Mouse (Mus musculus) MEL (cell line): ENCODE measurements around the gene Dbn1. TPM values are rescaled to one million over a fixed set of nuclear protein-coding genes. Genes with fewer than 3 reads are reported as not detected.

Experiments used
- DNase-seq: peaks from one replicate; pipeline ENCODE4 v3.0.0; 2011; ENCODE audit warnings: low read depth, low spot score
- H3K27ac ChIP-seq: 2 replicates; pipeline ENCODE4 v1.5.1; 2012; ENCODE audit warnings: low read depth, mild to moderate bottlenecking, control low read depth, low read length, moderate library complexity; ENCODE audit not compliant: control insufficient read depth
- H3K27me3 ChIP-seq, 2 experiments: fragments of 150-350 bp in 1 of 2; sonication (generic) in 1 of 2; 2 replicates each; pipeline ENCODE4 v1.6.1; 2012; ENCODE audit warnings: low read length in 2 of 2, mild to moderate bottlenecking in 2 of 2, improper control_type of control experiment in 1 of 2, moderate library complexity in 1 of 2; ENCODE audit not compliant: insufficient read depth in 2 of 2, control insufficient read depth in 1 of 2
- H3K36me3 ChIP-seq, 2 experiments: 2 replicates each; pipeline ENCODE4 v1.6.1; 2012 to 2014; ENCODE audit warnings: low read length in 2 of 2, improper control_type of control experiment in 1 of 2, inconsistent platforms in 1 of 2, mild to moderate bottlenecking in 1 of 2; ENCODE audit not compliant: insufficient read depth in 2 of 2, control insufficient read depth in 1 of 2
- H3K4me1 ChIP-seq, 2 experiments: fragments of 150-350 bp in 1 of 2; sonication (generic) in 1 of 2; 2 replicates each; pipeline ENCODE4 v1.6.1; 2012; ENCODE audit warnings: low read length in 2 of 2, improper control_type of control experiment in 1 of 2, mild to moderate bottlenecking in 1 of 2; ENCODE audit not compliant: insufficient read depth in 2 of 2, control insufficient read depth in 1 of 2
- H3K4me3 ChIP-seq, 2 experiments: fragments of 150-350 bp in 1 of 2; sonication (generic) in 1 of 2; 2 replicates each; pipeline ENCODE4 v1.5.1; 2012; ENCODE audit warnings: low read depth in 2 of 2, low read length in 2 of 2, mild to moderate bottlenecking in 2 of 2, moderate library complexity in 2 of 2, control low read depth in 1 of 2, improper control_type of control experiment in 1 of 2; ENCODE audit not compliant: control insufficient read depth in 1 of 2, insufficient read depth in 1 of 2
- H3K79me2 ChIP-seq: 2 replicates; pipeline ENCODE4 v1.6.1; 2012; ENCODE audit warnings: mild to moderate bottlenecking, low read length, moderate library complexity; ENCODE audit not compliant: control insufficient read depth, poor library complexity, insufficient read depth
- H3K9ac ChIP-seq: 2 replicates; pipeline ENCODE4 v1.6.1; 2012; ENCODE audit warnings: low read depth, mild to moderate bottlenecking, control low read depth, low read length, moderate library complexity; ENCODE audit not compliant: control insufficient read depth, poor library complexity, severe bottlenecking
- H3K9me3 ChIP-seq: fragments of 150-350 bp; sonication (generic); replicated peaks from 2 replicates; pipeline ENCODE4 v1.6.1; 2012; ENCODE audit warnings: mild to moderate bottlenecking, low read length, improper control_type of control experiment, moderate library complexity; ENCODE audit not compliant: insufficient read depth
- BHLHE40 ChIP-seq: IDR thresholded peaks from 2 replicates; pipeline ENCODE4 v1.6.1; 2012; ENCODE audit warnings: low read depth, mild to moderate bottlenecking, inconsistent platforms, low read length, improper control_type of control experiment, borderline replicate concordance
- CTCF ChIP-seq, 3 experiments: IDR thresholded peaks in 2 of 3; conservative IDR thresholded peaks in 1 of 3; 2 replicates each; pipeline ENCODE4 v1.5.1; 2011 to 2012; ENCODE audit warnings: low read length in 3 of 3, low read depth in 2 of 3, mild to moderate bottlenecking in 2 of 3, improper control_type of control experiment in 1 of 3, inconsistent platforms in 1 of 3, mixed read lengths in 1 of 3, moderate library complexity in 1 of 3; ENCODE audit not compliant: control insufficient read depth in 1 of 3, insufficient read depth in 1 of 3, poor library complexity in 1 of 3, severe bottlenecking in 1 of 3
- E2F4 ChIP-seq: IDR thresholded peaks from 2 replicates; pipeline ENCODE4 v1.6.1; 2011; ENCODE audit warnings: low read depth, low read length, improper control_type of control experiment, borderline replicate concordance
- ELF1 ChIP-seq: IDR thresholded peaks from 2 replicates; pipeline ENCODE4 v1.6.1; 2014; ENCODE audit warnings: low read depth, mild to moderate bottlenecking, inconsistent platforms, low read length, improper control_type of control experiment, moderate library complexity
- HCFC1 ChIP-seq: IDR thresholded peaks from 2 replicates; pipeline ENCODE4 v1.6.1; 2012; ENCODE audit warnings: low read depth, mild to moderate bottlenecking, inconsistent platforms, low read length, improper control_type of control experiment, moderate library complexity
- JUND ChIP-seq: IDR thresholded peaks from 2 replicates; pipeline ENCODE4 v1.6.1; 2011; ENCODE audit warnings: low read depth, mild to moderate bottlenecking, improper control_type of control experiment, low read length
- MAFK ChIP-seq: IDR thresholded peaks from 2 replicates; pipeline ENCODE4 v1.6.1; 2011; ENCODE audit warnings: low read depth, mild to moderate bottlenecking, low read length, improper control_type of control experiment, borderline replicate concordance
- MAX ChIP-seq: IDR thresholded peaks from 2 replicates; pipeline ENCODE4 v1.6.1; 2011; ENCODE audit warnings: low read length, improper control_type of control experiment
- MAZ ChIP-seq: IDR thresholded peaks from 2 replicates; pipeline ENCODE4 v1.6.1; 2012; ENCODE audit warnings: low read depth, mild to moderate bottlenecking, inconsistent platforms, low read length, improper control_type of control experiment
- MYB ChIP-seq: IDR thresholded peaks from 2 replicates; pipeline ENCODE4 v1.6.1; 2011; ENCODE audit warnings: mild to moderate bottlenecking, low read depth, low read length, improper control_type of control experiment
- NRF1 ChIP-seq: IDR thresholded peaks from 2 replicates; pipeline ENCODE4 v1.6.1; 2014; ENCODE audit warnings: low read depth, mild to moderate bottlenecking, inconsistent platforms, low read length, improper control_type of control experiment, moderate library complexity; ENCODE audit not compliant: poor library complexity, insufficient read depth, severe bottlenecking
- POLR2A ChIP-seq, 2 experiments: IDR thresholded peaks; 2 replicates each; pipeline ENCODE4 v1.6.1; 2011 to 2012; ENCODE audit warnings: low read length in 2 of 2, mild to moderate bottlenecking in 2 of 2, control low read depth in 1 of 2, improper control_type of control experiment in 1 of 2, low read depth in 1 of 2, moderate library complexity in 1 of 2; ENCODE audit not compliant: control insufficient read depth in 1 of 2, insufficient read depth in 1 of 2, poor library complexity in 1 of 2
- POLR2AphosphoS2 ChIP-seq: IDR thresholded peaks from 2 replicates; pipeline ENCODE4 v1.6.1; 2011; ENCODE audit warnings: low read length, improper control_type of control experiment
- RAD21 ChIP-seq: IDR thresholded peaks from 2 replicates; pipeline ENCODE4 v1.6.1; 2011; ENCODE audit warnings: mild to moderate bottlenecking, low read depth, low read length, improper control_type of control experiment
- RCOR1 ChIP-seq: IDR thresholded peaks from 2 replicates; pipeline ENCODE4 v1.6.1; 2012; ENCODE audit warnings: low read depth, mild to moderate bottlenecking, inconsistent platforms, low read length, improper control_type of control experiment
- SMC3 ChIP-seq: IDR thresholded peaks from 2 replicates; pipeline ENCODE4 v1.6.1; 2011; ENCODE audit warnings: low read depth, low read length, improper control_type of control experiment
- TAL1 ChIP-seq: IDR thresholded peaks from 2 replicates; pipeline ENCODE4 v1.6.1; 2012; ENCODE audit warnings: mild to moderate bottlenecking, inconsistent platforms, low read length, moderate library complexity, mixed read lengths
- TBP ChIP-seq: IDR thresholded peaks from 2 replicates; pipeline ENCODE4 v1.8.0; 2011; ENCODE audit warnings: low read depth, low read length, improper control_type of control experiment
- USF1 ChIP-seq: IDR thresholded peaks from 2 replicates; pipeline ENCODE4 v1.6.1; 2014; ENCODE audit warnings: low read depth, mild to moderate bottlenecking, inconsistent platforms, low read length, improper control_type of control experiment, moderate library complexity
- USF2 ChIP-seq, 2 experiments: IDR thresholded peaks; 2 replicates each; pipeline ENCODE4 v1.6.1; 2011 to 2012; ENCODE audit warnings: improper control_type of control experiment in 2 of 2, low read length in 2 of 2, borderline replicate concordance in 1 of 2, inconsistent platforms in 1 of 2, low read depth in 1 of 2, mild to moderate bottlenecking in 1 of 2; ENCODE audit not compliant: insufficient read depth in 1 of 2
- ZC3H11A ChIP-seq: IDR thresholded peaks from 2 replicates; pipeline ENCODE4 v1.6.1; 2012; ENCODE audit warnings: low read depth, mild to moderate bottlenecking, inconsistent platforms, low read length, improper control_type of control experiment
- ZKSCAN1 ChIP-seq: IDR thresholded peaks from 2 replicates; pipeline ENCODE4 v1.6.1; 2012; ENCODE audit warnings: low read depth, mild to moderate bottlenecking, inconsistent platforms, low read length, improper control_type of control experiment, moderate library complexity
- ZMIZ1 ChIP-seq: IDR thresholded peaks from 2 replicates; pipeline ENCODE4 v1.6.1; 2012; ENCODE audit warnings: low read depth, mild to moderate bottlenecking, inconsistent platforms, low read length, improper control_type of control experiment, moderate library complexity
- ZNF384 ChIP-seq: IDR thresholded peaks from 2 replicates; pipeline ENCODE4 v1.6.1; 2012; ENCODE audit warnings: low read depth, mild to moderate bottlenecking, inconsistent platforms, low read length, improper control_type of control experiment
- polyA plus RNA-seq, 2 experiments: library from polyadenylated mRNA; stranded (reverse) in 1 of 2; unstranded in 1 of 2; fragments of >175 nt in 1 of 2; fragments of >200 nt in 1 of 2; gene quantifications; 2 replicates each; pipeline versions ENCODE4 v1.2.1 to v1.2.4; 2012; ENCODE audit warnings: low replicate concordance in 2 of 2, low read depth in 1 of 2; ENCODE audit not compliant: insufficient read length in 2 of 2, insufficient read depth in 1 of 2, missing spikeins in 1 of 2
- total RNA-seq: library from RNA; depleted of rRNA; stranded (reverse); fragments of 300-350 nt; gene quantifications from 2 replicates; pipeline ENCODE4 v1.2.3, GENCODE M21; 2012

Dbn1 gene
- total and polyA plus RNA-seq, 3 experiments: 0.04 to 0.53 TPM; not detected in 1

DNA sequence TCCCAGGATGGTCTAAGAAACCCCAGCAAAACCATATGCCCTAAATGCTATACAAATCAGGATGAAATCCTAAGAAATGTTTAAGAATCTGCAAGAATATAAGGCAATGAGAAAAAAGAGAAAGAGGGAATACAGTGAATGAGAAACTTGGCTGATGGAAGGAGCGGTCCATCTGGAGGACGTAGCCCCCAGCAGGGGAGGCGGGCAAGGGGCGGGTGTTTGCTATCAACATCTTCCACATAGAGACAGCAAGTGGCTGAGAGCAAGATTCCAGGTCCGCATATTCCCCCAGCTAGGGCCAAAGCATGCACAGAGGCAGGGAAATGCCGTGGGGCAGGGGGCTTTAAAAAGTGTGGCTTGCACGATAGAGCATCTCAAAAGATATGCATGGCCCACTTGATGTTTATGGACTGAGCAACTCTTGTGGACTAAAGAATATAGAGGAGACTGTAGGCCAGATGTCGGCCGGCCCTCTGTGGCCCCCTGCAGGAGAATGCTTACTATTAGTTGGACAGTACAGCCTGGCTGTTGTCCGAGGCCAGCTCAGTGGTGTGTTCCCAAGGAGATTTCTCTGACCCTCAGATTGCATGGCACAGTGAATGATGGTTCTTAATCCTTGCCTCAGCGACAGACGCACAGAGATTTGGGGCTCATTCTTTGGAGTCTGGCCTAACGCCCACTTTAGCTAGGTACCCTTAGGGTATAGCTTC is 18.9 kb downstream of the Dbn1 start:
- no peak for DNase-seq
- H3K4me3 ChIP-seq: no peak overlapping the region
- H3K27me3 ChIP-seq: no peaks in the 10 kb centered on the region
- H3K36me3 ChIP-seq: no peaks in the 10 kb centered on the region
- no peaks in the 10 kb centered on the region; a peak in 2 of 4 replicates for H3K4me1 ChIP-seq
- H3K79me2 ChIP-seq: no peaks in the 10 kb centered on the region; the same call in 1 of the 2 replicates
- no peak overlapping the region for H3K27ac ChIP-seq
- no peaks in the 10 kb centered on the region for H3K9me3 ChIP-seq
- TF ChIP-seq ZNF384 (no peak), NRF1 (no peak), POLR2A (IDR thresholded peaks at IDR 0.05; ENCODE audit: control insufficient read depth in 1 of 2, insufficient read depth in 1 of 2, low read depth in 1 of 2, low read length in 2 of 2, poor library complexity in 1 of 2) (peak in 1 of 2 experiments; percentile 1; a peak in 1 of 4 replicates), USF2 (IDR thresholded peaks at IDR 0.05; ENCODE audit: borderline replicate concordance in 1 of 2, insufficient read depth in 1 of 2, low read depth in 1 of 2, low read length in 2 of 2) (no peak), CTCF (IDR thresholded peaks at IDR 0.05 in 2 of 3, conservative IDR thresholded peaks at IDR 0.05 in 1 of 3; ENCODE audit: control insufficient read depth in 1 of 3, insufficient read depth in 1 of 3, low read depth in 2 of 3, low read length in 3 of 3, poor library complexity in 1 of 3, severe bottlenecking in 1 of 3) (peak in 2 of 3 experiments; percentile 32 to 34; a peak in 5 of 6 replicates), SMC3 (peak; percentile 33), RAD21 (peak; percentile 15), USF1 (no peak)
- no peak overlapping the region for H3K9ac ChIP-seq

DNA sequence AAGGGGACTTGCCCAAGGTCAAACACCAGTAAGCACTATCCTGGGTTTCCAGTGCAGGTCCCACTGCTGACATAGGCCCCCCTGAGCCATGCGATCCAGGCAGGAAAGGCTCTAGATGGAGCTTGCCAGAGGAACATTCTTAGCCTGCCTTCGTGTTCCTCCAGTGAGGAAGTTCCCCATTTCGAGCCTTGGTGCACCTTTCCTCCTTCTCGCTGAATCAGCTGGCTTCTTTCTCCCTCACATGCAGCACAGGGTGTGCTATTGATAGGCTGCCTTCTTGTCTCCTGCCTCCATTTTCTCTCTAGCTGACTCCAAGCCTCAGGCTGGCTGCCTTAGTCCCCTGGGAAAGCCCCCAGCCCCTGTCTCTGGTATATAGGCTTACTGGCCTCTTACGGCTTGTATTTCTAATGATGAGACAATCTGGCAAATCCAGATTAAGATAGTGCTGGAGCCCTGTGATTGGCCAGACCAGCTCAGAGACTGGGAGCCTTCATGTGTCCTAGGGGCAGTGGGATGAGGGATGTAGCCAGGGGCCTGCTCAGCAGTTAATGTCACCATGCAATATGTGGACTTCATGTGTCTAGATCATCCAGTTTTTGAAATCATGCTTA is 22.0 kb downstream of the Dbn1 start:
- Histone ChIP-seq H3K4me1 (no peaks in the 10 kb centered on the region; a peak in 1 of 4 replicates), H3K9ac (no peak overlapping the region), H3K79me2 (no peaks in the 10 kb centered on the region), H3K9me3 (no peaks in the 10 kb centered on the region), H3K36me3 (no peaks in the 10 kb centered on the region), H3K27ac (no peak overlapping the region), H3K4me3 (no peak overlapping the region), H3K27me3 (no peaks in the 10 kb centered on the region)
- no peak for TF ChIP-seq MYB
- TF ChIP-seq RAD21: no peak
- TF ChIP-seq ZKSCAN1: no peak
- TF ChIP-seq MAZ: no peak
- peak; percentile 51 for DNase-seq

DNA sequence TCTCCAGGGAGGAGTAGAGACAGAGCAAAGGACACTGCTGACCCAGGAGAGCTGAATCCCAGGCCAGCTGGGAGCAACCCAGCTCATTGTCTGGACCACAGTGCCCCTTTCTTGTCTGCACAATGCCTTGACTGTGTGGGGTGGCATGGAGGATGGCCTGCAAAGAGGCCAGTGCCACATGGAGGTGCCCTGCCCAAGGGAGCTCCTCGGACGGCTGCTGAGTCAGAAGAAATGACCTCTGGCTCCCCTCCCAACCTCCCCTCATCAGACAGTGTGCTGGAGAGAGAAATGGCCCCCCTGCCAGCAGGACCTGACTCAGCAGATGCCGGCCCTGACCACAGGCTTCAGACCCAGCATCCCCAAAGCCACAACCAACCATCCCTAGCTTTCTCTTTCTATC is 22.7 kb downstream of the Dbn1 start:
- H3K4me3 ChIP-seq: no peak overlapping the region
- DNase-seq: no peak
- TF ChIP-seq MAX: no peak
- TF ChIP-seq RCOR1: no peak
- TF ChIP-seq MYB: no peak
- TF ChIP-seq JUND: no peak
- TF ChIP-seq ZC3H11A: no peak
- TF ChIP-seq ELF1: no peak
- no peak for TF ChIP-seq SMC3
- TF ChIP-seq MAFK: no peak
- no peak for TF ChIP-seq POLR2AphosphoS2
- no peak for TF ChIP-seq TBP
- TF ChIP-seq BHLHE40: no peak
- no peak for TF ChIP-seq E2F4
- TF ChIP-seq MAZ: no peak
- TF ChIP-seq ZMIZ1: no peak
- no peak for TF ChIP-seq HCFC1
- no peak for TF ChIP-seq TAL1

More for the DNA sequence above, 22.7 kb downstream of the Dbn1 start:
- H3K9me3 ChIP-seq: no peaks in the 10 kb centered on the region
- H3K4me1 ChIP-seq: no peaks in the 10 kb centered on the region
- no peaks in the 10 kb centered on the region for H3K27me3 ChIP-seq
- H3K36me3 ChIP-seq: no peaks in the 10 kb centered on the region; a peak in 1 of 4 replicates
- no peak overlapping the region for H3K27ac ChIP-seq
- no peak overlapping the region for H3K9ac ChIP-seq
- no peaks in the 10 kb centered on the region for H3K79me2 ChIP-seq
